Mouse (Mus musculus): ENCODE results near the gene 1700016K19Rik.

DNA sequence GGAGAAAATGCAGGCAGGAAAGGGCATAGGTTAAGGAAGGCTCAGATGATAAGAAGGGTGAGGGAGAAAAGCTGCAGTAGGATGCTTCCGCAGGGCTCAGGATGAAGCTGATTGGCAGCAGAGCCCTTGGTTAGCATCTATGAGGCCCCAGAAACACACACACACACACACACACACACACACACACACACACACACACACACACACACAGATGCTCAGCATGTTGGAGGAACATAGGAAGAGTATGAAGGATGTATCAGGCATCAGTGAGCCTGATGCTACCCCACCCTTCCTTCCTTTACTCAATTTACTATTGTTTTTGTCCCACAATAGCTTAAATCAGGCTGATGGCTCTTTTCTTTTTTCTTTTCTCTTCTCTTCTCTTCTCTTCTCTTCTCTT lies 15.1 kb upstream of the 1700016K19Rik start:
- TF ChIP-seq EP300 (IDR thresholded peaks at IDR 0.05; ENCODE audit: insufficient read depth, low read depth, low read length) (no peak), CTCF (IDR thresholded peaks at IDR 0.05; ENCODE audit: low read depth, low read length) (no peak)

Measured in ES-Bruce4 (cell line).